Mouse (Mus musculus) c-Kit-positive CD71-negative TER-119-negative erythroid progenitor cells, embryonic 14.5 days (primary cell): ENCODE data around the gene Gnptg.

Source experiments
- DNase-seq: peaks from one replicate; pipeline ENCODE4 v3.0.0-alpha.2; 2013; ENCODE audit warnings: low read depth

Gnptg gene

GRCm38 (mm10) chr17:25188150-25189031 lies 51.5 kb downstream of the Gnptg start, which contains the start of gene Unkl:
TSS of gene Unkl (plus strand) at chr17:25188397.
- DNase-seq, result no peak

- no peak for DNase-seq
Measured at GRCm38 (mm10) chr17:25187784-25188149, 52.2 kb downstream of the Gnptg start.

GRCm38 (mm10) chr17:25184961-25185360 lies 55.0 kb downstream of the Gnptg start:
- no peak for DNase-seq

- peak; percentile 100 for DNase-seq
Measured at GRCm38 (mm10) chr17:25184129-25184691, 55.7 kb downstream of the Gnptg start, which contains the start of gene BC003965. TSS of gene BC003965 (plus strand) at chr17:25184554.
